Mouse (Mus musculus): ENCODE measurements around the gene Lrp2. TPM values are rescaled to one million over a fixed set of nuclear protein-coding genes. Genes with fewer than 3 reads are reported as not detected.

Gene Lrp2
- total RNA-seq (2021): not detected
- long read RNA-seq, experiment 1: 0 reads
- long read RNA-seq, experiment 2: 0 reads

DNA sequence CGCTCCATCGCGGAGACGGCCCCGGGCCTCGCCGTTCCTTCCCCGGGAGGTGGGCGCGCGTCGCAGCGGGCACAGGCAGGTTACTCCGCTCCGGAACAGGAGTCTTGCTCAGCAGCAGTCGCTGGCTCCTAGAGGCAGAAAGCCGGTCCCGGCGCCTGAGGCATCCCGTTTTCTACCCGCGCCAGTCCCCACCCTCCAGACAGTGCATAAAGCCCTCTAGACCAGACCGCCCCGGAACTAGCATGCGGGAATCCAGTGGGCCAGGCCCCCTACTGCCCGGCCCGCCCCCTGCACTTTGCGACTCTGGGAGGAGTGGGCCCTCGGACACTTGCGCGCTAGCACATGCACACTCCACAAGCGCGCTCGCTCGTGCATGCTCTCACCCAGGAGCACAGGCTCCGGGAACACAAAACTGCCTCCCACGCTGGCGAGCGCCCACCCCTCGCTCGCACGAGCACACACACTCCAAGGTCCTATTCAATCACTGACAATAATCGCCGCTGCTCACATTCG is at the start of gene Lrp2:
Gene Lrp2 (minus strand): TSS at position 180 of the 513 bp plus-strand sequence.
- DNase-seq: no peak

DNA sequence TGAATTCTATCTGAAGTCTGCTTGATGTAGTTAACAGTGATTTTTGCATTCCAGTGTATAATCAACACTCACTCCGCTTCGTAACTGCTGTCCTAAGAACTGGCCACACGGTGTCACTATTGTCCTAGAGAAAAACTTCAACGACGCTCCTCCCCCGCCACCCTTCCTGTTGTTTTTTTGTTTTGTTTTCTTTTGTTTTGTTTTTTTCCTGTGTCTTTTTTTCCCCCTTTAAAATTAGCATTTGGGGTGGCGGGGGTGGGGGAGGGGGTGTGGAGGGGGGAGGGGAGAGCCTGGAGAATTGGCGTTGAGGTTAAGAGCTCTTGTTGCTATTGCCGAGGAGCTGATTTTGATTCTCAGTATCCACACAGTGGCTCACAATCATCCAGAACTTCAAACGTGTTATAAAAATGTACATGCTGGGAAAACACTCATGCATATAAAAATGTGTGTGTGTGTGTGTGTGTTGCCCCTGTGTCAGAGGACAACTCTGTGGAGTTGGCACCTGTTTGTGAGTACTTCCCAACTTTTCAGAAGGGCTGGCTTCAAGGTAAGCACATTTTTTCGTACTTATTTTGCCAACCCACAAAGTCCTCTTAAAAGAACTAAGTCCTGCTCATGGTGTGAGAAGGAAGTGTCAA is 49.3 kb upstream of the Lrp2 start:
- no peak for DNase-seq

DNA sequence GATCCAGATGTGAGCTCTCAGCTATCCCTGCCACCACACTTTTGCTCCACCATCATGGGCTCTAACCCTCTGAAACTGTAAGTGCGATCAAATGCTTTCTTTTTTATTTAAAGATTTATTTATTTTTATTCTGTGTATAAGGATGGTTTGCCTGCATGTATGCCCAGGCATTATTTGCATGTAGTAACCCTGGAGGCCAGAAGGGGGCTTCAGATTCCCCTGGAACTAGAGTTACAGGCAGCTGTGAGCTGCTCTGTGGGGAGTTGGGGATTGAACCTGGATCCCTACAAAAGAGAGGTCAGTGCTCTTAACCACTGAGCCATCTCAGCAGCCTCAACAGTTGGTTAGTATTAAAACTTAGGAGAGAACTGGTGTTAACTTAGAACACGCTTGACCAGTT is 45.6 kb upstream of the Lrp2 start:
- no peak for DNase-seq

DNA sequence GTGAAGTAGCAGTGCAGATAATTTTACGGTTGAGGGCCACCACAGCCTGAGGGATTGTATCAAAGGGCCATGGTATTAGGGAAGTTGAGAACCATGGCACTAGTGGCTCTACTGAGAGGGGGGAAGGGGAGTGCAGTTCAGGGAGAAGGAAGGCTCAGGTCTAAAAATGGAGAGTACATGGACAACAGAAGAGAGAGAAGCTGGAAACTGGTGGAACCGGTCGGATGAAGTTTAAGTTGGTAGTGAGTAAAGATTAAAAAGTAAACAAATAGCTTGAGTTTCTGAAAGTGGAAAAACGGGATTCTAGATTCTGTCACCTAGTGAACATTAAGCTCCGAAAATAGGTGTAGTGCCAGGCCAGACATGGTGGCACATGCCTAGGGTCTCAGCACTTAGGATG is 44.9 kb upstream of the Lrp2 start:
- no peak for DNase-seq

DNA sequence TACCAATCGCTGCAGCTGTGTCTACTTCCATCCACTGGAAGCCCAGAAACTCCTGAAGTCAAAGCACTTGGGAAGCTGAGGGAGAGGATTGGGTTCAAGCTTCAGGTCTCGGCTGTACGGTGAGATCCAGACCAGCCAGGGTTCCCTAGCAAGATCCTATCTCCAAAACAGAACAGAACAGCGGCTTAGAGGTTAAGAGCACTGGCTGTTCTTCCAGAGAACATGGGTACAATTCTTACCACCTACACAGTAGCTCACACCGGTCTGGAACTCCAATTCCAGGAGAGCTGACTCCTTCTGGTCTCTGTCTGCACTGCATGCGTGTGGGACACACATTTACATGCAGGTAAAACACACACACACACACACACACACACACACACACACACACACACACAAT is 44.0 kb upstream of the Lrp2 start:
- no peak for DNase-seq

DNA sequence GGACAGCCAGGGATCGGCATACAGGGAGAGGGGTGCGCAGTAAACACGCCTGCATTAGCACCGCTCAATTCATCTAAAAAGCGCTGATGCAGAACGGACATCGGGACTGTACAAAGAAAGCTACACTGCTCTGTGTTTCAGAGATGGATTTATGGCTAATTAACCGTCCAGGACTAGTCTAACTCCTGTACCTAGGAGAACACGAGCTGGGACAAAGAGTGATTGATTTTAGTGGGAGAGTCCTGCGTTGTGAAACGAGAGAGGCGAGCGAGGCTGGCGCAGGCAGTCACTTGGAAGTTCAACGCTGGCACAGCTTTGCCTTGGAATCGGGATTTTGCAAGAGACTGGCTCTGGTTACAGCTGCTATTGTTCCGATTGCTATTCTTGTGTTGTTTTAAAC is 43.4 kb upstream of the Lrp2 start:
- DNase-seq: no peak

DNA sequence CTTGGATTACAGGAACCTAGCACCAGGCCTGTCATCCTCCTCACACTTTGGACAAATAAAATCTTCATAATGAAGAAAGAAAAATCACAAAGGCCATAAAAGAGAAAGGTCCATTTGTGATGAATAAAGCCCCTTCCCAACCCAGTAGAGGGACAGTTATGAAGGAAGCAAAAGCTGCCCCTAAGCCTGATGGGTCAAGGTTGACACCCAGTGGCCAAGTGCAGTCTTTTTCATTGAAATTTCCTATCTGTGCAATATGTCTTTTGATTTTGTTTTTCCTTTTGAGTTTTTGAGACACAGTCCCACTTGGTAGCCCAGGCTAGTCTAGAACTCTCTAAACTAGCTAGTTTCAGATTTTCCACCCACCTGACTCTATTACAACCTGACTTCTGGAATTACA is 33.4 kb upstream of the Lrp2 start:
- DNase-seq: no peak

DNA sequence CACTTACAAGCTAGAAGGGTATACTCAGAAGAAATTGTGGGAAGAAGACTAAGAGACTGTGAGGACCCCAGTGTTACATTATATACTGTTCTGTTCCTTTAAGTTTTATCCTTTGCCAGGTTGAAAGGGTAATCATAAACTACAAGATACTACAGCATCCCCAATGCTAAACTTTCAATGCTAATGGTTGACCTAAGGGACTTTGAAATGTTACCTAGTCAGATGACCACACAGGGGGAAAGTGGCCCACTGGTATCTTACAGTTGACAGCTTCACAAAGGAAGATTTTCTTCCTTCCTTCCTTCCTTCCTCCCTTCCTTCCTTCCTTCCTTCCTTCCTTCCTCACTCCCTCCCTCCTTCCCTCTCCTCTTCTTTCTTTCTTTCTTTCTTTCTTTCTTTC is 32.5 kb upstream of the Lrp2 start:
- DNase-seq: no peak

DNA sequence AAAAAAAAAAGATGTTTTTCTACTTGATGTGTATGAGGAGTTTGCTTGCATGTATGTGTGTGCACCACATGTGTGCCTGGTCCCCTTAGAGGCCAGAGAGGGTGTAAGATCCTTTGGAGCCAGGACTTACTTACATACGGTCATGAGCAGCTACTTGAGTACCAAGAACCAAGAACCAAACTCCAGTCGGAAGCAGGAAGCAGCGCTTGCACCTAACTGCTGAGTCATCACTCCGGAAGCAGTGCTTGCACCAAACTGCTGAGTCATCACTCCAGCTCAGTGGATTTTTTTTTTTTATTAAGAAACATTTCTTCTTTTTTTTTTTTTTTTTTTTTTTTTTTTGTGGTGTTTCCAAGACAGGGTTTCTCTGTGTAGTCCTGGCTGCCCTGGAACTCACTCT is 27.4 kb upstream of the Lrp2 start:
- no peak for DNase-seq

DNA sequence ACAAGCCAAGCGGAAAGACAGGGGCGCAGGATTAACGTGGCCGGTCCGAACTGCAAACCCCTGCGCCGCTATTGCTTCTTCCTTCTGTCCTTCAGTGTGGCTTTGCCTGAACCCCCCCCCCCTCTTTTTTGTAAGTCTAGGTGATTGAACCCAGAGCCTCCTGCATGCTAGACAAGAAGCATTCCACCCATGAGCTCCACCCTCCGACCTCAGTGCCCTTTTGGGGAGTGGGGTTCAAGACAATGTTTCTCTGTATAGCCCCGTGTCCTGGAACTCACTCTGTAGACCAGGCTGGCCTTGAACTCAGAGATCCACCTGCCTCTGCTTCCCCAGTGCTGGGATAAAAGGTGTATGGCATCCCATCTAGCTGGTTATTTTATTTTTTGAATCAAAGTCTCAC is 26.9 kb upstream of the Lrp2 start:
- DNase-seq: no peak

DNA sequence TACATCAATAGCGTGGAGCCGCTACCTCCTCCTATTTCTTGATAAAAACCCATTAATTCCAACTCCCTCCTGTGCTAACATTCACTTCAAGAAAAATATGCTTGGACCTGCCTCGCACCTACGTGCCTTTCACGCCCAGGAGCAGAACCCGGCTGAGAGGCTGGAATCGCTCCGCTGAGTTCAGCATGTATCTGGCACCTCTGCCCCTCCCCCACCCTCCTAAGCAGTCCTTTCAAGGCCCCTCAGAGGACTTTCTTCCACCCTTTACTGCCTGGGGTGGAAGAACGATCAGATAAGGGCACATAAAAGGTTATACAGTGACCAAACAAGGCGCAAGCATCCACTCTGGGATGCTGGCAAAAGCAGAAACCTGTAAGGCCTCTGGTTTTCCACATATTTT is 26.4 kb upstream of the Lrp2 start:
- DNase-seq: no peak

DNA sequence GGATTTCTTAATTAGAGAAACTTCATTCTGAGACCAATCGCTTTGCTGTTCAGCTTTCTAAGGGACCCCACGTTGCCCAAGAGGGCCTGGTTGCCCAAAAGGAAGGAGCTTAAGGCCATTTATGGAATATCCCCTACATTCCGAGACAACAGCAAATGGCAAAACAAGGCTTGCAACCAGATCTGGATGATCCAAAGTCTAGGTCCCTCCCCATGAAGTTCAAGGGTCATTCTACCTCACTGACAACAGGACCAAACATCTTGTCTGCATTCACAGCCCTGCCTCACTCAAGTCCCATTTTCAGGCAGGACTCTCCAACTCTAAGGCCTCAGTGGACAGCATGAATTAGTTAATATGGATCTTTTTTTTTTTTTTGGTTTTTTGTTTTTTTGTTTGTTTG is 20.8 kb upstream of the Lrp2 start:
- DNase-seq: no peak

DNA sequence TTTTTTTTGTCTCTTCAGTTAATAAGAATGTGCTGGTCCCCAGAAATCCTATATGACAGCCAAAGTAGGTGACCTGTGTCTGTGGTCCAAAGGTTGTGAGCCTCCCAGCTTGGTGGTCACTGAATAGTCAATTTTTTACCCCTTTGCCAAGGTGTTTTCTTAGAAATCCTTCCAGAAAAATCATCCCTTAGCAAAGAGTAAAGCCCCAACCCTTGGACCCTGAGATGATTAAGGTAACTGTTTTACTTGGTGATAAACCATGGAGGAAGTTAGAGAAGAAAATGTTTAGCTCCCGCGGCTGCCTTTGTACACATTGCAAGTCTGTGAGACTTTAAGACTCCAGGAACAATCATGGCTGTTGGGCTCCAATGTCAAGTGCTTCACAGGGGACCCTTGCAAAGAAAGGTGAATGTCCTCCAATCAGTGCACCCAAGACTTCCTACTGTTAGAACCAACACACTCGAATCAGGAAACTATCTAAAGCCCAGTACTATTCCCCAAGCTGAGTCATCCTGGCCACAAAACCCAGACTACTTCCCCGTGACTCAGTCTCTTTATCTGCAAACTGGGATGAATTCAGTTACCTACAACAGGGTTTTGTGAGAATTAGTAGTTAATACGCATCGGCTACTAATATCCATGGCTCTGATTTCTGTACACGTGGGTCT is 18.0 kb upstream of the Lrp2 start:
- DNase-seq: no peak

DNA sequence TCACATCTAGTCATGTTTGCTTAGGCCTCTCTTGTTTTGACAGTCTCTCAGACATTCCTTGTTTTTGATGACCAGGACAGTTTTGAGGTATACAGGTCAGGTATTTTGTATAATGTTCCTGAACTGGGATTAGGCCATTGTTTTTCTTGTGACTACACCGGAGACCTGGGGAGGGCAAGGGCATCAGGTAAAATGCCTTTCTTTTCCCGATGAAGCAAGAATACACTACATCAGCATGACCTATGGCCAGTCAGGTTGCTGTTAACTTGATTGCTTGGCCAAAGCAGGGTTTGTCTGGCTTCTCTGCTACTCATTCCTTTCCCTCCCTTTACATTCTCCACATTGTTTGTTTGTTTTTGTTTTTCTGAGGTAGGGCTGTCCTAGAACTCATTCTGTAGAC is 7.3 kb upstream of the Lrp2 start:
- DNase-seq: no peak

DNA sequence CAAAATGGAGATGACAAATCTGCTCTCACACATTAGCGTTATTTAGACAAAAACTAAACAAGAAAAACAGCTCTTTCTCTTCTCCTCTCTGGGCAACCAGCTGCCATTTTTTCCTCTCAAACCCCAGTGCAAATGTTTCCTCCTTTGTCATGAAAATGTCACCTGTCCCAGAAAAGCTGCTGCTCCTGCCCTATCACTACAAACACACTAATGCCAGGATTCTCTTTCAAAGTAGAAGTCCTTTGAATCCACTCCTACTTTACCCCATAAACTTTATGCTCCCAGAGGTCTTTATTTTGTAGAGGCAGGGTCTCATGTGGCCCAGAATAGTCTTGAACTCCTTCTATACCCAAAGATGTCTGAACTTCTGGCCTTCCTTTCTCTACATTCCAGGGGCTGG is 6.7 kb upstream of the Lrp2 start:
- DNase-seq: no peak

DNA sequence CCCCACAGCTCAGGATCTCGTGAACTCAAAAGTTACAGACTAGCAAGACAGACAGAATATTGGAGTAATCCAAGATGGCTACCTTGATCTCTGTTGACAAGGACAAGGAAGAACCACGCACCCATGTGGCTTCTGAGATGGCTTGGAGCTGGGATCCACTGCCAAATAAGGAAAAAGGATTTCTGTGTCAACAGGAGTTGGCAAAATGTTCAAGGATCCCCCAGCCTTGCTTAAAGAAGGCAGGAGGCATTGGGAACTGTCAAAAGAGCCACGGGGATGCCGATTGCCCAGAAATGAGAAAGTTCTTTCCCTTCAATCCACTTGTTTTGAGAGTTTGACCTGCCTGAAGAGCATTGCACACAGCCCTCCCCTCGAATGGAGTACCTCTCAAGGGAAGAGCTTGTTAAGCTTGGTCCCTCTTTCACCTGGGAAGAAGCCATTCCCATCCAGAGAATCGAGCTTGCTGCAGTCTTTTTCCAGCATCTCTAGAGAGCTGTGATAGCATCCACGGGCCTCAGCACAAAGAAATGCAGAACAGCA is 6.2 kb upstream of the Lrp2 start:
- no peak for DNase-seq

DNA sequence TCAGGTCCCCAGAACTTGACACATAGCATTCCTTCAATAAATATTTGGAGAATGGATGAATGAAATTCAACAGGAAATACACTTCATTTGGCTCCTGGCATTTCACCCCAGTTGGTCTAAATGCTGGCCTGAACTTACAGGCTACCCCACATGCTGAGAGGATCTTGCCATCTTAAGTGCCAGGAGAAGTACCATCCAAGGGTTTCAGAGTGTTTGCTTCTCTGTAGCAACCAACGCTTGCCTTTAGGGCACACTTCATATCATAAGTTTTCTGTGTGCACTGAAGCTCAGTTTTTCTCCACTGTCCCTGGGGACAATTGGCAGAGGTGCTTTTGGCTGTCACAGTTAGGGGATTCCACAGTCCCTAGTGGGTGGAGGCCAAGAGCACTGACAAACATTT is 4.7 kb upstream of the Lrp2 start:
- DNase-seq: no peak

DNA sequence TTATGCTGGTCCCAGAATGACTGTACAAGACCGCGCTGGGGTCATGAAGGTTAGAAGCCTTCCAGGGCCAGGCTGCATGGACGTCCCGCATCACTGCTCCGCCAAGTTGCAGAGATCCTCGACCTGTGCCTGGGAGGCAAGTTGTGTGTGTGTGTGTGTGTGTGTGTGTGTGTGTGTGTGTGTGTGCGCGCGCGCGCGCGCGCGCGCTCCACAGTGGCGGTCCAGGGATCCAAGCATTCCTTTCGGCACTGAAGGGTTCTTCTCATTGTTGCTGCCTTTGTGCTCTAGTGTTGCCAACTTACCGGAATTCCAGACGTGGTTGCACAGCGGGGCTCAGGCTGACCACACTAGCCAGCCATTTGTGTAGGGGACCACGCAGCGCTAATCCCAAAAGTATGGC is 2.0 kb upstream of the Lrp2 start:
- no peak for DNase-seq

DNA sequence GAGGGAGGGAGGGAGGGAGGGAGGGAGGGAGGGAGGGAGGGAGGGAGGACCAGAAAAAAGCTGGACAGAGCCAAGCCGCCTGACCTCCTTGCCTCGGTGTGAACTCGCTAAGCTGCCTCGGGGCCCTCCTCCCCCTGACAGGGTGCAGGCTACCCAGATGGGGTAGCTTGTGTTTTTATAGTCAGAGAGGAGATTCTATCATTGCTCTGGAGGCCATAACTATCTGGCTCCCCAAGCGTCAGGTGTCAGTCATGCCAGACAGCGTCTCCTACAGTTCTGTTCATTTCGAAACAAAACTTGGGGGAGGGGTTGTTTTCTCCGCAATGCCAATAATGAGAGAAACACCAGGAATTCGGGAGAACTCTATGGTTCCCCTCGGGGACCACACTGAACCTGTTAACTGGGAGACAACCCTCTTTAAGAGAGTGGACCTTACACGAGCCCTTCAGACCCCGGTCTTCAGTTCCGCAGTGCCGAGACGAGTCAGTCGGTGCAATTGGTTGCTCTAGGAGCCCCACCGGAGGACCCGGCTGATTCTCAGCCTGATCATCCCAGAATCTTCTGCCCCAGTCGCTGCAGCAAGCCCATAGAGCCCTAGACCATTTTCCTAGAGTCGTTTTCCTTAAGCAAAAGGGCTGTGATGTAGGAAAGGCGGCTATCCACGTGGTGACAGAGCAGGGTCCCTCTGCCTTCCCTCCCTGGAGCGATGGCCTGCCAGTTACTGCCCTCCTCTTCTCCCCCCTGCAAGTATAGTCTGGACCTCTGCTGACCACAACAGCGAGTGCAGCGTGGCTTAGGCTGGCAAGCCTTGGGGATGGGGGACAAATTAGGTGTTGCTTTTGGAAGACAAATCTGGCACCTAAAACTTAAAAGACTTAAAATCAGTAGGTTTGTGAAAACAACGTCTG is 1.2 kb upstream of the Lrp2 start:
- DNase-seq: no peak

DNA sequence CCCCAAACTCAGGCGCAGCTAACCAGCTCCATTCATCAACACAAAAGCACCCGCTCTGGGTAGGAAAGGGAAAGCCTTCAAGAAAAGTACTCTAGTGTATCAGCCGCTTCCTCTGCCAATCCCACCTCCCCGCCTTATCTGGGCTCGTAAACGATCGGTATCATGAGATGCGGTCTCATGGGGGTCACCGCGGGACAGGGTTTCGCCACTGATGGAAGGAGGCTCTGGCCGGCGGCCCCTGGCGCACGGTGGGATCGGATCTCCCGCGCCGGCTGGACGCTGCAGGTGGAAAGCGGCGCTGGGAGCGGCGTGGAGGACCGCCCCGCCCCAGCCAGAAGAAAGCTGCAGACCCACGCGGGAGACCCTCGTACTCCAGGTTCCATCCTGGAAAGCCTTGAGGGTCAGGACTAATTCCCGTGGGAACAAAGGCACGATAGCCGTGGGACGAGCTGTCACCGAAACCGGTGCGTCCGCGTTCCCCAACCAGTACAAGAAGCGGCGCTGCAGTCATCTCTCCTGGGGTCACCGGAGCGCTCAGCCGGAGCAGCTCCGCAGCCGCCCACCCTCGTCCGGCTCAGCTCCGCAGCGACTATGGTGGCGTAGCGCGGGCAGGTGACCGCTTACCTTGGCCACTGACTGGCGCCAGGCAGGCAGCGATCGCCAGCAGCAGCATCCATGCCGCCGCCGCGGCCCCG is 527 bp downstream of the Lrp2 start:
- no peak for DNase-seq

DNA sequence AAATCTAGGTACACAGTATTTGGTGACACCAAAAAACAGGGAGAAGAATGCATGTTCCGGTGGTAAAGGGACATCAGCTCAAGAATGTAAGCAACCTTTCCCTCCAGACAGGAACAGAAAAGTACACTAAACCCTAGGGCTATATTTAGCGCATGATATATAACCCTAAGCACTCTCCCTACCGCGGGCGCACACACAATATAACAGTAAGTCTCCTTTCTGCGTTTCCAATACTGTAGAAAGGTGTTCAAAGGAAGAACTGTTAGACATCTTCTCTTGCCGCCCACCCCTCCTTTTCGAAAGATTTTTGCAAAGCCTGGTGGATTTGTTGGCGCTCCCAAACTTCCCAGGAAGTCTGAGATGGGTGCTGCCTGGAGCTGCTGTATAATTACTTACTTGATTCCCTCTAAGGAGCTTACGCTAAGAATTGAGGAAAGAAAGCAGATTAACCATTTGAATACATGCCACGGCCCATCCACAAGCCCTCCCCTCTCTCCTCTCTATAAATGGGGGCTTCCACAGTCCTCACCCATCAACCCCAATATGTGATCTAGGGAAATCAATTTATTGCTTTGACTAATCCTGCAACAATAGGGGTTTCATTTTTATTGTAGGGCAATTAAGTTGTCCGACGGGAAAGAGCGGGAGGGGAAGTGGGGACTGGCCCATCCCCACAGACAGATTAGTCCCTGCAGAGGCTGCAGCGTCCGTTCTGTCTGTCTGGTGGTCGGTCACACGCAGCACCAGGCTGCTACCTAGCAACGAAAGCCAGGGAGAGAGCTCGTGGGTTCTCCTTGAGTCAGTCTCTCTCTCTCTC is 1.5 kb downstream of the Lrp2 start:
- DNase-seq: no peak

Measured in gastrocnemius, postnatal 25 days (tissue).